Mouse (Mus musculus): Measurements from ENCODE around the gene Rgl1. TPM values are rescaled to one million over a fixed set of nuclear protein-coding genes. Genes with fewer than 3 reads are reported as not detected.

Gene Rgl1
- polyA plus RNA-seq, 2 experiments from 2014 or later = 0.09 to 0.19 TPM

- no peak for ATAC-seq
Observed at GRCm38 (mm10) chr1:152538817-152539216, 227.3 kb downstream of the Rgl1 start.

- ATAC-seq = no peak
Observed at GRCm38 (mm10) chr1:152537186-152537585, 229.0 kb downstream of the Rgl1 start.

GRCm38 (mm10) chr1:152536416-152537018 is 229.6 kb downstream of the Rgl1 start:
- ATAC-seq = no peak

GRCm38 (mm10) chr1:152534531-152534930 is 231.6 kb downstream of the Rgl1 start:
- no peak for ATAC-seq

GRCm38 (mm10) chr1:152531498-152531897 is 234.7 kb downstream of the Rgl1 start:
- ATAC-seq = no peak

- no peak for ATAC-seq
Observed at GRCm38 (mm10) chr1:152528778-152529177, 237.4 kb downstream of the Rgl1 start.

- no peak for ATAC-seq
Observed at GRCm38 (mm10) chr1:152528214-152528613, 237.9 kb downstream of the Rgl1 start.

GRCm38 (mm10) chr1:152526154-152526553 is 240.0 kb downstream of the Rgl1 start:
- ATAC-seq = no peak

- peak; percentile 64 for ATAC-seq
Observed at GRCm38 (mm10) chr1:152524987-152525648, 241.0 kb downstream of the Rgl1 start.

GRCm38 (mm10) chr1:152524098-152524892 is 241.9 kb downstream of the Rgl1 start:
- ATAC-seq = no peak

- no peak for ATAC-seq
Observed at GRCm38 (mm10) chr1:152523292-152523691, 242.9 kb downstream of the Rgl1 start.

- no peak for ATAC-seq
Observed at GRCm38 (mm10) chr1:152522226-152522625, 243.9 kb downstream of the Rgl1 start.

GRCm38 (mm10) chr1:152520798-152521575 is 245.2 kb downstream of the Rgl1 start:
- no peak for ATAC-seq

GRCm38 (mm10) chr1:152518971-152519370 is 247.2 kb downstream of the Rgl1 start:
- ATAC-seq = no peak

GRCm38 (mm10) chr1:152517057-152517570 is 249.0 kb downstream of the Rgl1 start:
- ATAC-seq = no peak

- ATAC-seq = no peak
Observed at GRCm38 (mm10) chr1:152514256-152514655, 251.9 kb downstream of the Rgl1 start.

- peak; percentile 69 for ATAC-seq
Observed at GRCm38 (mm10) chr1:152511237-152511636, 254.9 kb downstream of the Rgl1 start.

- no peak for ATAC-seq
Observed at GRCm38 (mm10) chr1:152508481-152509220, 257.5 kb downstream of the Rgl1 start.

GRCm38 (mm10) chr1:152506726-152507125 is 259.4 kb downstream of the Rgl1 start:
- no peak for ATAC-seq

GRCm38 (mm10) chr1:152506175-152506574 is 260.0 kb downstream of the Rgl1 start:
- ATAC-seq = no peak

- ATAC-seq = no peak
Observed at GRCm38 (mm10) chr1:152499802-152500201, 266.3 kb downstream of the Rgl1 start.

GRCm38 (mm10) chr1:152497581-152497980 is 268.6 kb downstream of the Rgl1 start:
- ATAC-seq = no peak
